Mouse (Mus musculus) layer of hippocampus, postnatal 36 days (tissue): ENCODE data around the gene Pink1. TPM values are rescaled to one million over a fixed set of nuclear protein-coding genes. Genes with fewer than 3 reads are reported as not detected.

Experiments
- DNase-seq, 2 experiments: peaks; one replicate each; pipeline ENCODE4 v3.0.0; 2022
- total RNA-seq, 2 experiments: library from RNA; stranded (reverse); gene quantifications; 2 replicates each; pipeline ENCODE4 v1.2.3; 2021

Pink1 gene
- total RNA-seq, 2 experiments from 2014 or later = 228 to 239 TPM

DNA sequence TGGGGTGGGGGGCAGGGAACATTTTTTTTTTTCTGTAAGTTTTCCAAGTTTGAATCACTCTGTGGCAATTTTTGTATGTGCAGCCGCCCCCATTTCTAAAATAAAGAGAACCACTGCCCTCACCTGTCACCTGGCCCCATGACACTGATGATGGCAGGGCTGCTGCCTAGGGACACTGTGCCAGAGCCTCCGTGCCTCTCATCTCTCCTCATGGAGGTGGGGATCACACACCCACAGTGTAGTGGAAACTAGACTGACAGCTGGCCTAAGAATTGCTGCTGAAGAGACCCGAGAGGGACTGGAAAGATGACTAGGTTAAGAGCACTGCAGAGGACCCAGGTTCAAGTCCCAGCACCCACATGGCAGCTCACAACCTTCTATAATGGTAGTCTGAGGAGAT is 14.0 kb downstream of the Pink1 start:
- DNase-seq = no peak

- DNase-seq = no peak
Measured at GRCm38 (mm10) chr4:138311595-138311994, 14.5 kb downstream of the Pink1 start.

DNA sequence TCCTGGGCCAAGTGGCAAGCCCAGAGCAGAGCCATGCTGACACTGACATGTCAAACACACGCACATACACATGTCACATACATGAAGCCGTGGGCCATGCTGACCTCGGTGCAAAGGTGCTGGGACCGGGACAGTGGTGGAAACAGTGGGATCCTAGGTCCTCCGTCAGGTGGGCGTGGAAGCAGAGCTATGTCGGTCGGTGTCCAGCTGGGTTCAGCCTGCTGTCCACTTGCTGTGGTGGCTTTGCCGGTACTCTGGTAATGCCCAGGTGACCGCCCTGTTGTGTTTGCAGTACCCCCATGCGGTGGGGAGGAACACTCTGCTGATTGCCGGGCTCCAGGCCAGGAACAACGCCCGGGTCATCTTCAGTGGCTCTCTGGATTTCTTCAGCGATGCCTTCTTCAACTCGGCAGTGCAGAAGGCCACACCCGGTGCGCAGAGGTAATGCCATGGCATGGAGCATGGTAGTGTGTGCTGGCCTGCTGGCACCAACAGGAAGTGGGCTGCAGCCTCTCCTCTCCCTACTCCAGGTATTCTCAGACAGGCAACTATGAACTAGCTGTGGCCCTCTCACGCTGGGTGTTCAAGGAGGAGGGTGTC is 15.7 kb downstream of the Pink1 start:
- DNase-seq = no peak

DNA sequence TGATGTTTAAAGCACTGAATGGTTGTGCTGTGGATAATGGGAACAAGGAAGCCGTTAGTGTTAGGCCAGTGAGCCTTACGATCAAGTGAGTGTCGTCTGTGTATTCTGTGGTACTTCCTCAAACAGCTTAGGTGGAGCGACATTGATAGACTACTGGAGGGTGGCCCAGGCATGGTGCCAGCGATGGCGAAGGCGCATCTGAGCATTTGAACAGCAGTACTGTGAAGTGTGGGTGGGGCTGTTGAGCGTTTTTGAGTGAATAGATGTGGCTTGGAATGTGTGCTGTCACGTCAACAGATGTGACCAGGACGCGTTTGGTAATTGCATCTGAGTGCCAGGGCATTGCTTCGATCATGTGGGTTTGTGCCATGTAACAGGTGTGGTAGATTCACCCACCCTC is 18.4 kb downstream of the Pink1 start:
- DNase-seq = no peak

DNA sequence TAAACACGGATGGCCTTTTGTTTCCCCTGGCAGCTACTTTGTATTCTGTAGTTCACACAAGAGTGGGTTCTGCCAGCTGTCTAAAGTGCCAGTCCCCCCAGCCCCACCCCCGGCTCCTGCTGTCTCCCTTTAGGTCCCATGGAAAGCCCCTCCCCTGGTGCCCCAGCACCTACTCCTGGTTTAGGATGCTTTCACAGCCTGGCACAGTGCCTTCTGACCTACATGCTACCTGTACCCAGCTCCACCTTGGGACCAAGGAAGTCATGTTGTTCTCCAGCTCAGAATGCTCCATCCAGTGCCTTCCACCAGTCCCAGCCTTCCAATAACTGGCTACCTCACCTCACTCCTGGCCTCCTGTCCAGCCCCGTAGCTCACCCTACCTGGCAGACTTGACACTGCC is 19.1 kb downstream of the Pink1 start:
- DNase-seq = no peak

- peak; percentile 96 to 97 for DNase-seq
Measured at GRCm38 (mm10) chr4:138304340-138305104, 21.6 kb downstream of the Pink1 start, which contains the start of gene Ddost. Gene Ddost, plus strand, starts transcription at chr4:138304730.

DNA sequence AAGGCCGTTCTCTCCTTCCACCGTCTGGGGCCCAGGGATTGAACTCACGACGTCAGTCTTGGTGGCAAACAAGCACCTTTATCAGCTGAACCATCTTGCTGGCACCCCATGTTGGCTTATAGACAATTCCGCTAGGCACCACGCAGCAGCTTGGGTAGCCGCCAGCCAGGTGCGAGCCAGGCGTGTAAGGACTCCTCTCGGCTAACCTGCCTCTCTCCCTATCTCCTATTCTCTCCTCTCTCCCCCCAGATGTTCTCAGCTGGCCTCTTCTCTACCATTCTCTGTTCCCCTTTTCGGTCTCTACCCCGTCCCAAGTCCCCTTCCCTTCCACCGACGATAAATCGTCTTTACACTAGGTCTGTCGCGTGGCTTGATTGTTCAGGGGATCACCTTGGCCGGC is 22.4 kb downstream of the Pink1 start:
- DNase-seq = no peak

DNA sequence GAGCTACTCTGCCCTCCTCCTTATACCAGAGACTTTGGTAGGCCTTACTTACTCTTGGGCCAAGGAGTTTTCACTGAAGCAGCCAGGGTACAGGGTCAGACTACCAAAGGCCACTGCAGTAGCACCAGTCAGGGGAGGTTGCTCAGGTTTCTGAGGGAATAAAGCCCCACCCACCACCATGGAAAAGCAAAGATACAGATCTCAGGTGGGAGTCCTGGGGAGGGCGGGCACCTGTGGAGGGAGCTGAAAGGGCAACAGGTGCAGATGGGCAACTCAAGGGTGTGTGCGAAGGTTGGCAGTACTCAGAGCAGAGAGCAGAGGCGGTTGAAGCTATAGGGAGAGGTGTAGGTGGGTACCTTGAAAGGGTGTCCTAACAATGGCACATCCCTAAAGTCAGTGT is 23.1 kb downstream of the Pink1 start:
- DNase-seq = no peak

GRCm38 (mm10) chr4:138301271-138301780 is 24.8 kb downstream of the Pink1 start:
- no peak for DNase-seq

- no peak for DNase-seq
Measured at GRCm38 (mm10) chr4:138293949-138294550, 32.1 kb downstream of the Pink1 start.

- no peak for DNase-seq
Measured at GRCm38 (mm10) chr4:138293261-138293948, 32.7 kb downstream of the Pink1 start.

DNA sequence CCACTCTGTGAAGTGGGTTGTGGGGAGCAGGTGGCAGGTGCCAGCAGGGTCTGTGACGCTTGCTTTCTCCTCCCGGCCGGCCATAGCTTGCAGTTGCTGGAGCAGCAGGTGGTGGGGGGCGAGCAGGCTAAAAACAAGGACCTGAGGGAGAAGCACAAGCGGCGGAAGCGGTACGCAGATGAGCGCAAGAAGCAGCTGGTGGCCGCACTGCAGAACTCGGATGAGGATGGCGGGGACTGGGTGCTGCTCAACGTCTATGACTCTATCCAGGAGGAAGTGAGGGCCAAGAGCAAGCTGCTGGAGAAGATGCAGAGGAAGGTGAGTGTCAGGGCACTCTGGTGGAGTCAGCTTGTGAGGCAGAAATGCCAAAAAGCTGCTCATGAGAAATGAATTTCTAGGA is 34.1 kb downstream of the Pink1 start:
- DNase-seq = no peak

DNA sequence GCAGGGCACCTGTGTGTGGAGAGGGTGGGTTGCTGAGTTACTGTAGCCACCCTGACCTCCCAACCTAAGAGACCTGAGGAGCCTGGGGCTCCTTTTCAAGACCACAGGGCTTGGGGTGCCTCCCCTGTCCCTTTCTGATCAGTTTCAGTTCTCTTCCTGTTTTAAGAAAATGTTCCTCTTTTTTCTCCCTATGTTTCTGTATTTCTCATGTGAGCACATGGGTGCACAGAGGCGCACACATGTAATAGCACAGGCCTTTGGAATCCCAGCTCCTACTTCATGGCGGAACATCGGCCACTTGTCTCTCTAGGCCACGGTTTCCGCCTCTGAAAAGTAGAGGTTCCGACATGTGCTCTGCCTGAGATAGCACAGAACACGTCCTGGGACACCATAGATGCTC is 37.4 kb downstream of the Pink1 start:
- no peak for DNase-seq

- DNase-seq = no peak
Measured at GRCm38 (mm10) chr4:138286411-138286810, 39.7 kb downstream of the Pink1 start.

GRCm38 (mm10) chr4:138282834-138283233 is 43.3 kb downstream of the Pink1 start:
- peak; percentile 45 to 49 for DNase-seq

GRCm38 (mm10) chr4:138278346-138278745 is 47.8 kb downstream of the Pink1 start:
- DNase-seq = peak in 1 of 2 experiments; percentile 32

DNA sequence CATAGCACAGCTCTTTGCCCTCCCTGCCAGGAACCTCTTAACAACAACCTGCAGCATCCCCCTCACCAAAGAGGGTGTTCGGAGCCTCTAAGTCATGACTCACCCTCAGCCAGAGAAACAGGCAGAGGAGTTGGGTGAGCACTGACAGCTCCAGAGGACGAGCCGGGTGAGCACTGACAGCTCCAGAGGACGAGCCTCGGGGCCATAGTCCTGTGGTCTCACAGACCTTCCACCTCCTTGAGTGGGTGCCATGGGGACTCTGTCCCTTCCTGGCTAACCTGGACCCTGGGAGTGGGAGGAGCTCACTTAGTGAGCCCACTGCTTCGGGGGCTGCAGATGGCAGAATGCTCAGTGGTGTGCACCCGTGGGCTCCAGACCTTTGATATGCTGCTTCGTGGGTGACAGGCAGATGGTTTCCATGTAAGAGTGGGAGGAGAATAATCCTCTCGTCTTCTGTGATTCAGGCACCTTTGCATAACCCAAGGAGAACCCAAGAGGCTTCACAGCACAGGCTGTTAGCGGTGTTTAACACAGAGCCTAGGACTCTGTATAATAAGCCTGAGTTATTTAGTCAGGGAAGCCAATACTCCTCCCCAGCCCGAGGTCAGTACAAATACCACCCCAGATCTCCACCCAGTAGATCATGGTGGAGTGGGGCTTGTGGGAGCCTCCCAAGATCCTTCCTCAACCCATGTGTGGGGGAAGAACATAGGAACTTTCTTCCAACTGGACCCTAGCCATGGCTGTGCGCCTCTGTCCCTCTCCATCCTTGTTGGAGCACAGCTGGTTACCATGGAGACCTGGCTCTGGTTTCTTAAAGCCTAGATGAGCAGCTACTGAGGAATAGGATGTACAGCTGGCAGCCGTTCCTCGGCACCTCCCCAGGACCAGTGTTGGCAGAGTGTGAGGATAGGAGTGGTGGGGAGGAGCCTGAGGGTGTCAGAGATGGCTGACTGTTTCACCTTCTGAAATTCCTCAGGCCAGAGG is 53.8 kb downstream of the Pink1 start:
- peak; percentile 55 to 64 for DNase-seq

DNA sequence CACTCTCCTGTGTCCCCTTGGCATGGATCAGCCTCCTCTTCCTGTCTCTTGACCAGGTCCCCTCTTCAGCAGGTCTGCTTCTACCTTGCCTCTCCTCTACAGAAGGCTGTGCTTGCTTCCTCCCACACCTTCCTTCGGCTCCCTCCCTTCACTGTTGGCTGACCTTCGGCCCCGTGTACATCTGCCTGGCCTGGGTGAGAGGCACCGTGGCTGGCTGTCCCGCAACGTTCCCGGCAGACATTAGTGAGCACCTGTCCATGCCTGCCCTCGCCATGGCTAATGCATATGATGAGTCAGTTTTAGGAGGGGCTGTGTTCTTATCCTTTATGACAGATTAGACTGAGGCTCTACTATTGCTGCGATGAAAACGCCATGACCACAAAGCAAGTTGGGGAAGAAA is 58.2 kb downstream of the Pink1 start:
- no peak for DNase-seq
